Mouse (Mus musculus) cerebellum, adult 2 months (tissue): ENCODE data around the gene Flt1. TPM values are rescaled to one million over a fixed set of nuclear protein-coding genes. Genes with fewer than 3 reads are reported as not detected.
"Not testable (repeated sequence)": the region's sequence is repeated elsewhere in the genome, so short reads cannot be mapped to it uniquely, and the experiment has no call there.

Experiments
- DNase-seq, 2 experiments: peaks; one replicate each; pipeline ENCODE4 v3.0.0; 2021
- H3K27ac ChIP-seq: fragments of 200-500 bp; 2 replicates; pipeline ENCODE4 v1.5.1; 2012; ENCODE audit warnings: low read length, control low read depth, inconsistent platforms; ENCODE audit not compliant: insufficient read depth
- H3K27me3 ChIP-seq: fragments of 200-500 bp; 2 replicates; pipeline ENCODE4 v1.6.1; 2012; ENCODE audit warnings: inconsistent platforms, mild to moderate bottlenecking, low read length, moderate library complexity; ENCODE audit not compliant: control insufficient read depth, insufficient read depth
- H3K4me1 ChIP-seq: fragments of 200-500 bp; 2 replicates; pipeline ENCODE4 v1.6.1; 2011; ENCODE audit warnings: low read length; ENCODE audit not compliant: control insufficient read depth, insufficient read depth
- H3K4me3 ChIP-seq: fragments of 200-500 bp; replicated peaks from 2 replicates; pipeline ENCODE3; 2011; ENCODE audit warnings: mild to moderate bottlenecking, low read depth, low read length, control low read depth; ENCODE audit not compliant: insufficient read depth
- CTCF ChIP-seq: fragments of 200-500 bp; IDR thresholded peaks from 2 replicates; pipeline ENCODE4 v1.5.1; 2011; ENCODE audit warnings: low read depth, mild to moderate bottlenecking, control low read depth, low read length, moderate library complexity, borderline replicate concordance; ENCODE audit not compliant: insufficient read depth
- POLR2A ChIP-seq: fragments of 200-500 bp; IDR thresholded peaks from 2 replicates; pipeline ENCODE4 v1.6.1; 2011; ENCODE audit warnings: low read length, control low read depth, borderline replicate concordance; ENCODE audit not compliant: insufficient read depth
- WGBS: fragments of 180-500 bp; shearing (Covaris S2); methylation state at CpG from one replicate; pipeline ENCODE4 v1.1.7; 2018; 5-methylcytosine and 5-hydroxymethylcytosine counted together
- polyA plus RNA-seq: library from polyadenylated mRNA; depleted of rRNA; stranded (reverse); fragments of >200 nt; gene quantifications from 2 replicates; pipeline ENCODE4 v1.2.3, GENCODE M21; 2012

Gene Flt1
- polyA plus RNA-seq, 1 experiment, result 24.7 TPM

- DNase-seq, result no peak
- no peak overlapping the region for H3K4me3 ChIP-seq
- WGBS, result 92% methylated on average over 6 of the region's 6 CpGs
- no peaks in the 10 kb centered on the region for H3K4me1 ChIP-seq
- H3K27ac ChIP-seq, result no peak overlapping the region
- TF ChIP-seq CTCF (no peak), POLR2A (no peak)
- no peaks in the 10 kb centered on the region for H3K27me3 ChIP-seq
Measured at GRCm38 (mm10) chr5:147614659-147615058, 111.2 kb downstream of the Flt1 start.

- 89% methylated on average over 3 of the region's 3 CpGs for WGBS
- H3K27ac ChIP-seq, H3K4me1 ChIP-seq, DNase-seq, H3K27me3 ChIP-seq, H3K4me3 ChIP-seq: not testable (repeated sequence)
Measured at GRCm38 (mm10) chr5:147611348-147611747, 114.5 kb downstream of the Flt1 start.

GRCm38 (mm10) chr5:147607256-147607975, 118.4 kb downstream of the Flt1 start:
- 36% methylated on average over 13 of the region's 13 CpGs for WGBS
- no peak overlapping the region for H3K4me3 ChIP-seq
- no peak overlapping the region for H3K27ac ChIP-seq

GRCm38 (mm10) chr5:147606751-147607150, 119.1 kb downstream of the Flt1 start:
- TF ChIP-seq POLR2A (no peak), CTCF (no peak)
- 93% methylated on average over 13 of the region's 13 CpGs for WGBS
- Histone ChIP-seq H3K27me3 (no peaks in the 10 kb centered on the region), H3K4me3 (no peak overlapping the region), H3K27ac (no peak overlapping the region), H3K4me1 (no peaks in the 10 kb centered on the region)
- DNase-seq, result no peak

More at GRCm38 (mm10) chr5:147607256-147607975, 118.4 kb downstream of the Flt1 start:
- DNase-seq, result no peak
- TF ChIP-seq POLR2A (no peak), CTCF (no peak)
- Histone ChIP-seq H3K27me3 (no peaks in the 10 kb centered on the region), H3K4me1 (no peaks in the 10 kb centered on the region)

GRCm38 (mm10) chr5:147601460-147602360, 124.1 kb downstream of the Flt1 start:
- H3K27me3 ChIP-seq, result no peaks in the 10 kb centered on the region
- peaks cover 7% of the 10 kb centered on the region for H3K4me1 ChIP-seq
- 80% methylated on average over 18 of the region's 18 CpGs for WGBS
- no peak overlapping the region for H3K27ac ChIP-seq
- DNase-seq, result no peak
- TF ChIP-seq POLR2A (no peak), CTCF (no peak)
- no peak overlapping the region for H3K4me3 ChIP-seq

GRCm38 (mm10) chr5:147597825-147598224, 128.0 kb downstream of the Flt1 start:
- Histone ChIP-seq H3K27me3 (no peaks in the 10 kb centered on the region), H3K27ac (no peak overlapping the region), H3K4me1 (peaks cover 7% of the 10 kb centered on the region), H3K4me3 (no peak overlapping the region)
- WGBS, result 5% methylated on average over 16 of the region's 16 CpGs
- DNase-seq, result peak; percentile 16 to 23
- TF ChIP-seq POLR2A, result no peak
- TF ChIP-seq CTCF, result no peak

GRCm38 (mm10) chr5:147589814-147590213, 136.0 kb downstream of the Flt1 start:
- no peaks in the 10 kb centered on the region for H3K27me3 ChIP-seq
- H3K4me1 ChIP-seq, result no peaks in the 10 kb centered on the region
- DNase-seq, result peak; percentile 27 to 57
- 45% methylated on average over 12 of the region's 12 CpGs for WGBS
- no peak overlapping the region for H3K4me3 ChIP-seq
- TF ChIP-seq POLR2A, result no peak
- no peak for TF ChIP-seq CTCF
- H3K27ac ChIP-seq, result no peak overlapping the region

- H3K27me3 ChIP-seq, result no peaks in the 10 kb centered on the region
- no peaks in the 10 kb centered on the region for H3K4me1 ChIP-seq
- whole genome bisulfite sequencing, result 81% methylated on average over 1 of the region's 1 CpGs
- TF ChIP-seq POLR2A (no peak), CTCF (no peak)
- DNase-seq, result no peak
- H3K27ac ChIP-seq, result no peak overlapping the region
- H3K4me3 ChIP-seq, result no peak overlapping the region
Measured at GRCm38 (mm10) chr5:147585070-147585469, 140.7 kb downstream of the Flt1 start.
